Mouse (Mus musculus) CH12.LX (cell line): ENCODE results near the gene Ucp2.

Experiments
- CTCF ChIP-seq, 2 experiments: IDR thresholded peaks in 1 of 2; conservative IDR thresholded peaks in 1 of 2; 2 replicates each; pipeline ENCODE4 v1.5.1; 2011 to 2012; ENCODE audit warnings: low read depth in 2 of 2, low read length in 2 of 2, improper control_type of control experiment in 1 of 2, inconsistent platforms in 1 of 2, mild to moderate bottlenecking in 1 of 2, moderate library complexity in 1 of 2
- KAT2A ChIP-seq: IDR thresholded peaks from 2 replicates; pipeline ENCODE4 v1.6.1; 2012; ENCODE audit warnings: low read length, improper control_type of control experiment, inconsistent platforms; ENCODE audit not compliant: insufficient replicate concordance
- MAFK ChIP-seq: IDR thresholded peaks from 2 replicates; pipeline ENCODE4 v1.6.1; 2011; ENCODE audit warnings: low read length, improper control_type of control experiment; ENCODE audit not compliant: insufficient replicate concordance
- MAX ChIP-seq: IDR thresholded peaks from 2 replicates; pipeline ENCODE4 v1.6.1; 2011; ENCODE audit warnings: low read length, improper control_type of control experiment
- POLR2A ChIP-seq: IDR thresholded peaks from 2 replicates; pipeline ENCODE4 v1.6.1; 2011; ENCODE audit warnings: low read depth, mild to moderate bottlenecking, improper control_type of control experiment, low read length
- POLR2AphosphoS2 ChIP-seq: IDR thresholded peaks from 2 replicates; pipeline ENCODE4 v1.6.1; 2011; ENCODE audit warnings: low read depth, low read length, improper control_type of control experiment
- USF2 ChIP-seq: conservative IDR thresholded peaks from 2 replicates; pipeline ENCODE4 v1.6.1; 2011; ENCODE audit warnings: low read depth, low read length, improper control_type of control experiment
- ZKSCAN1 ChIP-seq: IDR thresholded peaks from 2 replicates; pipeline ENCODE4 v1.6.1; 2012; ENCODE audit warnings: low read depth, inconsistent platforms, low read length, improper control_type of control experiment, borderline replicate concordance
- ZMIZ1 ChIP-seq: IDR thresholded peaks from 2 replicates; pipeline ENCODE4 v1.6.1; 2012; ENCODE audit warnings: low read depth, mild to moderate bottlenecking, inconsistent platforms, low read length, improper control_type of control experiment

DNA sequence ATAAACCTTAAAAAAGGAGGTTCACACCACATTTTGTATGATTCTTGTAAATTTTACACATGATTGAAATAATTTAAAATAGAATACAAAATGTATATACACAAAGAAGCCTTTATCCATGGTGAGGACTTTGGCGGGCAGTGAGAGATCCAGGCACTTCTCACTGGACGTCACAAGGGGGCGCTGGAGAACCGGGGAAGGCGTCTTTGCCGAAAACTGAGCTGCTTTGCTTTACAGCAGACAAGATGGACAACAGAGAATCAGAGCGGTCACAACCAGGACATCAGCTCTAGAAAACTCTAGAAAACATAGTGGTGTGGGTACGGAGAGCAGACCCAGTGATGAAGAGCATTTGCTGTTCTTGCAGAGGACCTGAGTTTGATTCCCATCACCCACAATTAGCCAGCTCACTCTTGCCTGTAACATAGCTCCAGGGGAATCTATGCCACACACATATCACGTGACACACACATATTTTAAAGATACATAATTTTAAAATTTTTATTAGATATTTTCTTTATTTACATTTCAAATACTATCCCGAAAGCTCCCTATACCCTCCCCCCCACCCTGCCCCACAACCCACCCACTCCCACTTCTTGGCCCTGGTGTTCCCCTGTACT, 27.6 kb downstream of the Ucp2 start:
- TF ChIP-seq ZMIZ1, result no peak
- peak; percentile 51 to 98 for TF ChIP-seq CTCF (conservative IDR thresholded peaks at IDR 0.05 in 1 of 2, IDR thresholded peaks at IDR 0.05 in 1 of 2; ENCODE audit: low read depth in 2 of 2, low read length in 2 of 2)
- no peak for TF ChIP-seq ZKSCAN1
- TF ChIP-seq MAX, result no peak; the same call in 1 of the 2 replicates
- no peak for TF ChIP-seq MAFK
- TF ChIP-seq KAT2A, result no peak
- no peak for TF ChIP-seq POLR2AphosphoS2
- TF ChIP-seq POLR2A, result no peak
- peak; percentile 46; the same call in 1 of the 2 replicates for TF ChIP-seq USF2
